Mouse (Mus musculus): ENCODE measurements at regions not wholly inside any gene's neighbourhood (a gene's known extent, or its start where the extent isn't known, plus 50 kb on each side); places are given as distances from the start of the nearest gene placed in this dataset.

DNA sequence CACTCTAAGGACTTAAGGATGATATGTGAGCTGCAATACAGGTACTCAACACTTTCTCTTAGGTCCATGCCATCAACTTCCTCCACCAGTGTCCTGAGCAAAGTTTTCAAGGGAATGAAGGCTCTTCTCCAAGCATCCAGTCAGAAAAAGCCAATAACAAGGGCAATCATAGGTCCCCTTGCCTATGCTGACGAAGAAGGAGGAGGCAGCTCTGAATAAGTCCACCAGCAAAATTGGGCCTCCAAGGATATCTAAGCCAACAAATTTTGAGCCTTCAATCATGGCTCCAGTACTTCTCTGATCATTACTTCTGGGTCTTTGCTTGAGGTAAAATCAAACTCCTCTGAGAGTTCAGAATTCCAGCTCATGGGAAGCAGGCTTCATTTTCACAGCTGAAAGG lies 293.1 kb downstream of the Snurf start:
- DNase-seq (ENCODE audit: low spot score): peak; percentile 19
